Mouse (Mus musculus) kidney, postnatal 0 days (tissue): ENCODE results near the gene Ccdc160. TPM values are rescaled to one million over a fixed set of nuclear protein-coding genes. Genes with fewer than 3 reads are reported as not detected.

Experiments used
- ATAC-seq: fragments of 200-750 bp; cut with Nextera tagmentation; replicated peaks from 2 replicates; pipeline ENCODE4 v1.8.0; 2017; ENCODE audit warnings: low read depth, moderate number of reproducible peaks, moderate TSS enrichment, moderate library complexity; ENCODE audit not compliant: low FRiP score
- DNase-seq: peaks from one replicate; pipeline ENCODE4 v3.0.0-alpha.2; 2016; ENCODE audit warnings: low spot score
- H3K27ac ChIP-seq: fragments of 300-500 bp; sonication (generic); 2 replicates; pipeline ENCODE4 v1.5.1; 2014; ENCODE audit warnings: mild to moderate bottlenecking
- H3K27me3 ChIP-seq: fragments of 300-500 bp; sonication (generic); 2 replicates; pipeline ENCODE4 v1.6.1; 2014; ENCODE audit warnings: low read length, mixed read lengths; ENCODE audit not compliant: insufficient read depth
- H3K36me3 ChIP-seq: fragments of 300-500 bp; sonication (generic); 2 replicates; pipeline ENCODE4 v1.6.1; 2014; ENCODE audit warnings: low read length, mixed read lengths; ENCODE audit not compliant: insufficient read depth
- H3K4me1 ChIP-seq: fragments of 300-500 bp; sonication (generic); replicated peaks from 2 replicates; pipeline ENCODE4 v1.6.1; 2014; ENCODE audit warnings: antibody characterized with exemption, low read length, mixed read lengths; ENCODE audit not compliant: insufficient read depth
- H3K4me2 ChIP-seq: fragments of 300-500 bp; sonication (generic); 2 replicates; pipeline ENCODE4 v1.6.1; 2014; ENCODE audit warnings: mild to moderate bottlenecking, low read length, moderate library complexity, mixed read lengths
- H3K4me3 ChIP-seq: fragments of 300-500 bp; sonication (generic); replicated peaks from 2 replicates; pipeline ENCODE4 v1.5.1; 2014; ENCODE audit warnings: low read depth, low read length
- H3K9ac ChIP-seq: fragments of 300-500 bp; sonication (generic); 2 replicates; pipeline ENCODE4 v1.6.1; 2014; ENCODE audit warnings: low read depth, low read length
- H3K9me3 ChIP-seq: fragments of 300-500 bp; sonication (generic); replicated peaks from 2 replicates; pipeline ENCODE4 v1.6.1; 2016; ENCODE audit warnings: low read length, inconsistent platforms, mixed read lengths
- CTCF ChIP-seq: IDR thresholded peaks from 2 replicates; pipeline ENCODE4 v1.5.1; 2016; ENCODE audit warnings: antibody characterized with exemption, low read depth, mild to moderate bottlenecking, moderate library complexity
- WGBS: fragments of 180-500 bp; shearing (Covaris S2); extraction: QIAGEN DNeasy Blood & Tissue Kit; methylation state at CpG from one replicate; pipeline ENCODE4 v1.1.7; 2014; 5-methylcytosine and 5-hydroxymethylcytosine counted together
- microRNA counts: library from miRNA; unstranded; fragments of <30 nt; microRNA quantifications from one replicate; lab custom pipeline; 2015
- microRNA-seq: library from miRNA; unstranded; fragments of <30 nt; microRNA quantifications from one replicate; pipeline ENCODE4, GENCODE M21; 2016
- polyA plus RNA-seq: library from polyadenylated mRNA; unstranded; fragments of >200 nt; fragmentation: Nextera tagmentation; extraction: Ambion mirVana; gene quantifications from 2 replicates; pipeline ENCODE4 v1.2.1, GENCODE M21; 2015

Ccdc160 gene
- polyA plus RNA-seq, 1 experiment from 2014 or later, result 11.4 TPM

- 0 out of 2 replicates have a peak, but pooled peaks have one; percentile 4 for TF ChIP-seq CTCF
These were observed 7.3 kb downstream of the Ccdc160 start for GRCm38 (mm10) chrX:52798255-52798654.

GRCm38 (mm10) chrX:52799566-52799965 is 8.6 kb downstream of the Ccdc160 start:
- Histone ChIP-seq H3K27ac (no peak overlapping the region), H3K4me1 (no peaks in the 10 kb centered on the region), H3K36me3 (no peaks in the 10 kb centered on the region), H3K9me3 (no peaks in the 10 kb centered on the region), H3K4me3 (no peak overlapping the region), H3K9ac (no peak overlapping the region), H3K4me2 (no peak overlapping the region), H3K27me3 (no peaks in the 10 kb centered on the region)
- peak; percentile 46 for TF ChIP-seq CTCF
- no peak for DNase-seq
- no peak for ATAC-seq
- WGBS, result 49% methylated on average over 6 of the region's 6 CpGs

More at GRCm38 (mm10) chrX:52798255-52798654, 7.3 kb downstream of the Ccdc160 start:
- 66% methylated on average over 14 of the region's 14 CpGs for WGBS
- Histone ChIP-seq H3K36me3 (no peaks in the 10 kb centered on the region), H3K4me2 (no peak overlapping the region), H3K4me3 (no peak overlapping the region), H3K9me3 (no peaks in the 10 kb centered on the region), H3K9ac (no peak overlapping the region), H3K27me3 (no peaks in the 10 kb centered on the region), H3K27ac (no peak overlapping the region), H3K4me1 (no peaks in the 10 kb centered on the region)
- no peak for DNase-seq
- no peak for ATAC-seq

GRCm38 (mm10) chrX:52819338-52819737 is 28.3 kb downstream of the Ccdc160 start:
- Histone ChIP-seq H3K36me3 (no peaks in the 10 kb centered on the region), H3K4me2 (no peak overlapping the region), H3K9me3 (no peaks in the 10 kb centered on the region), H3K27ac (no peak overlapping the region), H3K4me3 (no peak overlapping the region), H3K27me3 (no peaks in the 10 kb centered on the region), H3K9ac (no peak overlapping the region), H3K4me1 (no peaks in the 10 kb centered on the region)
- DNase-seq (no peak), ATAC-seq (no peak)
- no peak for TF ChIP-seq CTCF
- 47% methylated on average over 3 of the region's 3 CpGs for WGBS

MicroRNAs within 50 kb of the gene (microRNA counts, 519-probe panel; counts per million panel counts)
- microRNA mmu-miR-106a+mmu-miR-17 (lab: Ali Mortazavi, UCI), result 7,795 counts per million, percentile 98 among the panel's probes with 10 or more counts
- 330 counts per million, percentile 68 among the panel's probes with 10 or more counts for microRNA mmu-miR-18b (lab: Ali Mortazavi, UCI)
- 330 counts per million, percentile 68 among the panel's probes with 10 or more counts for microRNA mmu-miR-363 (lab: Ali Mortazavi, UCI)

Small RNA genes lying within 50 kb of the gene (microRNA-seq; reads per million reads assigned to microRNA genes)
- gene Mir106a, result 346 reads per million, percentile 67 among the genes with 10 or more reads in this experiment
- gene Mir18b, result 19.4 reads per million, percentile 32 among the genes with 10 or more reads in this experiment
- 5.0 reads per million, percentile 15 among the genes with 10 or more reads in this experiment for gene Mir19b-2
- 307 reads per million, percentile 65 among the genes with 10 or more reads in this experiment for gene Mir20b
- gene Mir363, result 189 reads per million, percentile 58 among the genes with 10 or more reads in this experiment
- gene Mir92-2, result 70.1 reads per million, percentile 48 among the genes with 10 or more reads in this experiment

Other genes starting within 250 kb of the Ccdc160 start
- gene Gpc3, start 177.2 kb upstream of the Ccdc160 start, polyA plus RNA-seq, result 1,010 and 1,051 TPM in 2 replicates
- 23.4 and 25.0 TPM in 2 replicates for gene Phf6, start 121.1 kb downstream of the Ccdc160 start, polyA plus RNA-seq
- 196 and 204 TPM in 2 replicates for gene Hprt, start 196.9 kb downstream of the Ccdc160 start, polyA plus RNA-seq